Mouse (Mus musculus): ENCODE results near the gene Trim42. TPM values are rescaled to one million over a fixed set of nuclear protein-coding genes. Genes with fewer than 3 reads are reported as not detected.

Gene Trim42
- not detected in 2 replicates for polyA plus RNA-seq (2012; rRNA removed)

DNA sequence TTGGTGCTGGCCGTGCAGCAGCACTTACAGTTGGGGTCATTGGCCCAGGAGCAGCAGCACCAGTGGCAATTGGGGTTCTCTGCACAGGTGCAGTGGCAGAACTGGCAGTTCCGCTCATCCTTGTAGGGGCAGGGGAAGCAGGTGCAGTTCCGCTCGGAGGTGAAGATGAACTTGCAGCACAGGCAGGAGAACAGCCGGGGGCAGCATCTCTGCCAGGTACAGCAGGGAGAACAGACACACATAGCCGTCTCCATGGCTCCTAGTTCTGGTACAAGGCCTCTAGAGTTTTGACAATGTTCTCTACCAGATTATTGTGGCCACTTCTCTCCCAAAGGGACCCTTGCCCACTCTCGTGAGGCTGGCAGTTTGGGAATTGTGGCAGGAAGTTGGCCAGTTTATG lies at the start of gene Trim42:
TSS of gene Trim42 (minus strand) at position 368 of the 400 bp plus-strand sequence.

Measured in colon, adult 2 months (tissue).